In genomic region chr2:38536331-38536731, GRCm38 (mm10) we compare ENCODE assay signal across 9 mouse cellular contexts. TPM values are rescaled to one million over a fixed set of nuclear protein-coding genes. Genes with fewer than 3 reads are reported as not detected.
A peak's percentile ranks its signal among the peaks of the same experiment; 100 is the strongest.
DNase-seq lines count a peak whose midpoint lies in the region; ATAC-seq and TF ChIP-seq lines count a peak whose summit lies in the region.
"Had no signal": no experiment of that assay in that cellular context is flagged by ENCODE, and none has a peak within 500 bp of the region (broad histone marks: within the 10 kb centered on the region; RNA-seq: fewer than 3 reads in every experiment).

No protein-coding gene starts in this region.

- H3K27ac ChIP-seq in midbrain, embryonic 13.5 days, result no peak overlapping the region

- no peak for TF ChIP-seq CTCF in lung, adult 2 months (IDR thresholded peaks at IDR 0.05; ENCODE audit: insufficient read depth, low read length)

- H3K27me3 ChIP-seq in midbrain, embryonic 13.5 days, result no peaks in the 10 kb centered on the region
- H3K27me3 ChIP-seq: embryonic facial prominence, embryonic 15.5 days had no signal

- no peaks in the 10 kb centered on the region for H3K36me3 ChIP-seq in midbrain, embryonic 13.5 days
- H3K36me3 ChIP-seq: embryonic facial prominence, embryonic 15.5 days had no signal

- H3K4me2 ChIP-seq in midbrain, embryonic 13.5 days (replicated peaks), result no peak overlapping the region
- H3K4me2 ChIP-seq: embryonic facial prominence, embryonic 15.5 days had no signal

- ATAC-seq in megakaryocyte progenitor cell, adult 5-6 weeks (replicated peaks; ENCODE audit: poor library complexity), result peak; percentile 77
- ATAC-seq in midbrain, embryonic 13.5 days, result no peak

- no peaks in the 10 kb centered on the region for H3K9me3 ChIP-seq in midbrain, embryonic 13.5 days
- H3K9me3 ChIP-seq: embryonic facial prominence, embryonic 15.5 days had no signal

- WGBS in lung, adult 2 months, result 35% methylated on average over 8 of the region's 8 CpGs
- 82% methylated on average over 8 of the region's 8 CpGs for WGBS in midbrain, embryonic 13.5 days

- DNase-seq in lung, adult 18-20 months, result peak; percentile 79 to 84
- DNase-seq in lung, adult 2 months, result no peak
- DNase-seq in adrenal gland, adult 2 months, result peak; percentile 88
- DNase-seq in frontal cortex, postnatal 14 days (ENCODE audit: low spot score in 2 of 2), result peak; percentile 30 to 64
- DNase-seq in left cerebral cortex, adult 18-20 months (ENCODE audit: low spot score in 2 of 2), result peak; percentile 57 to 68
- peak; percentile 45 for DNase-seq in thymus, postnatal 4 days

- no peak for TF ChIP-seq POLR2A in lung, adult 2 months (IDR thresholded peaks at IDR 0.05; ENCODE audit: borderline replicate concordance, extremely low read depth, low read depth, low read length)

- H3K4me1 ChIP-seq in lung, adult 2 months (ENCODE audit: control insufficient read depth, insufficient read depth, low read length), result peaks cover 29% of the 10 kb centered on the region
- peaks cover 78% of the 10 kb centered on the region for H3K4me1 ChIP-seq in midbrain, embryonic 13.5 days (replicated peaks)

- H3K4me3 ChIP-seq in lung, adult 2 months (replicated peaks; ENCODE audit: extremely low read depth, low read depth, low read length), result no peak overlapping the region
- H3K4me3 ChIP-seq in midbrain, embryonic 13.5 days (replicated peaks), result no peak overlapping the region
- H3K4me3 ChIP-seq: embryonic facial prominence, embryonic 15.5 days had no signal

- no peak overlapping the region for H3K9ac ChIP-seq in midbrain, embryonic 13.5 days (replicated peaks)
- H3K9ac ChIP-seq: embryonic facial prominence, embryonic 15.5 days had no signal

RNA-seq across cellular contexts. Expression of gene Nek6, which starts 24.9 kb away (rescaled TPM):
- polyA plus RNA-seq in lung, adult 2 months (2012; rRNA removed), result 25.8 and 27.6 TPM in 2 replicates
- 10 to 100 TPM in 1 of 2 experiments, 1 to 10 TPM in 1; 7.6 to 20.6 TPM for total RNA-seq in adrenal gland, adult 2 months (2021)
- polyA plus RNA-seq in adrenal gland, adult 2 months (2012; rRNA removed), result 17.2 and 23.7 TPM in 2 replicates
- total RNA-seq in left cerebral cortex, adult 18-20 months (2021), result 10 to 100 TPM; 25.1 to 30.8 TPM
- total RNA-seq in megakaryocyte progenitor cell, adult 5-6 weeks (2015), result 15.0 and 18.2 TPM in 2 replicates
- 4.4 and 5.0 TPM in 2 replicates for total RNA-seq in megakaryocyte progenitor cell, adult 5-6 weeks (2017)
- 63.2 and 72.9 TPM in 2 replicates for polyA plus RNA-seq in midbrain, embryonic 13.5 days (2015; fragmentation: Nextera tagmentation; extraction: Ambion mirVana)
